Mouse (Mus musculus): ENCODE results near the gene Lgals3bp.
A peak's percentile ranks its signal among the peaks of the same experiment; 100 is the strongest.

Gene Lgals3bp

GRCm38 (mm10) chr11:118401760-118402280, at the start of gene Lgals3bp:
Gene Lgals3bp, minus strand, starts transcription at chr11:118402092.
- no peak for DNase-seq (ENCODE audit: low spot score)

DNA sequence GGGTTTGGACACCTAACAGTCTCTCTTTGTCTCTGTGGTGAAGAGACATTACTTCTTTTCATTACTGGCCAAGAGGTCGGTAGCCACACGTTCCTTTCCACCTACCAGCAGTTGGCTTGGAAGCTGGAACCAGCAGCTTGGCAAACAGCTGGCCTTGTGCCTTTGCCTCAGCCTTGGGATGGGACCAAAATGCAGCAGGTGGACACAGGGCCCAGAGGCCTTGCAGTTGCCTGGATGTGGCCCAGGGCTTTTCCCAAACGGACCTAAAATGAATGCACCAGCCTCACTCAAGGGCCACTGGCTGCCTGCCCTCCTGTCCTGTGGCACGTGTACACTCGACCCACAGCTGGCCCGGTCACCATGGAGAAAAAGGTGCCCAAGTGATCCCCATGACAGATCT, 49.3 kb upstream of the Lgals3bp start:
- no peak for DNase-seq (ENCODE audit: low spot score)

GRCm38 (mm10) chr11:118448385-118448784, 46.5 kb upstream of the Lgals3bp start:
- peak; percentile 32 for DNase-seq (ENCODE audit: low spot score)

- DNase-seq (ENCODE audit: low spot score), result no peak
Observed at GRCm38 (mm10) chr11:118447346-118447745, 45.5 kb upstream of the Lgals3bp start.

- no peak for DNase-seq (ENCODE audit: low spot score)
Observed at GRCm38 (mm10) chr11:118445843-118446242, 44.0 kb upstream of the Lgals3bp start.

GRCm38 (mm10) chr11:118443201-118443970, 41.5 kb upstream of the Lgals3bp start:
- DNase-seq (ENCODE audit: low spot score), result peak; percentile 49

DNA sequence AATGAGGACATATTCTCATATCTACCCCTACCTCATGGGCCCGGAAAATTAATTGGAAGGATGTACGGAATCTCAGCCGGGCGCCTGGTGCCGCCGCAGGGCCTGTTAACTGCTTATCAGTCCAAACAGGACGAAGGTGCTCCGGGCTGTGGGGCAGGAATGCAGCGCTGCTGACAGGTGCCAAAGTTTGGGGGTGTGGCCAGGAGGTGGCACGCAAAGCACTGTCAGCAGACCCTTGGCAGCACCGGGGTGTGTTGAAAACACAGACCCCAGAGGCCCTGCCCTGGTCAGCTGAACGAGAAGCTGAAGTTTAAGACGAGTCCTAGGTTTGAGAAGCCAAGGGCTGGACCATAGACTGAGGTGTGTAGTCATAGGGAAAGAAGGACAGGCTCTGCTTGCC, 40.8 kb upstream of the Lgals3bp start:
- no peak for DNase-seq (ENCODE audit: low spot score)

DNA sequence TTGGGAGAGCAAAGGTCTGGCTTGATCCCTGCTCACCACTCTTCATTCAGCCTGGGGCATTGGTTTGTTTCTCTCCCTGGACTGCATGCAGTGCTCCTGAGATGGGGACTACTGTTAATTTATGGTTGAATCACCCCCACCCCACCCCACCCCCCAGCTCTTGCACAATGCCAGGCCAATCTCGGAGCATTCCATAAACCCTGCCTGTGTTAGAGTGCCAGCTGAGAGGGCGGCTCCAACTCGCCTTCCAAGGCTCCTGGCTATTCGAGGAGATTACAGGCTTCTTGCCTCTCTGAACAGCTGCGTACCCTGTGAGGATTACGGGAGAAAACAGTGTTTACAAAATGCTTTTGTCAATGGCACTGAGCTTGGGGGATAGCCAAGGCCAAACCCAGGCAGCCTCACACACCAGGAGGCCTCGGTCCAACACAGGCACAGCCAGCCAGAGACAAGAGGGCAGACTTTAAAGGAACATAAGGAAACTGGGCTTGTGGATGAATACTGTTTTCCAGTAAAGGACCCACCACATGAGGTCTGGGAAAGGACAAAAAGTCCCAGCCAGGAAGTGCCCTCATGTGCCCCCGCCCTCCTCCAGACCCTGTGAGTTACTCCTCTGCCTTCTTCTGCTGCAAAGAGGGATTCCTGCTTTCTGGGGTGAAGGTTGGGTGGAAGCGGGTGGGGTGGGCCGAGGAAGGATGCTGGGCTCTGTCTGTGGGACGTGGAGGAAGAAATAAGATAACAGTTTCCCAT, 36.9 kb upstream of the Lgals3bp start:
- no peak for DNase-seq (ENCODE audit: low spot score)

DNA sequence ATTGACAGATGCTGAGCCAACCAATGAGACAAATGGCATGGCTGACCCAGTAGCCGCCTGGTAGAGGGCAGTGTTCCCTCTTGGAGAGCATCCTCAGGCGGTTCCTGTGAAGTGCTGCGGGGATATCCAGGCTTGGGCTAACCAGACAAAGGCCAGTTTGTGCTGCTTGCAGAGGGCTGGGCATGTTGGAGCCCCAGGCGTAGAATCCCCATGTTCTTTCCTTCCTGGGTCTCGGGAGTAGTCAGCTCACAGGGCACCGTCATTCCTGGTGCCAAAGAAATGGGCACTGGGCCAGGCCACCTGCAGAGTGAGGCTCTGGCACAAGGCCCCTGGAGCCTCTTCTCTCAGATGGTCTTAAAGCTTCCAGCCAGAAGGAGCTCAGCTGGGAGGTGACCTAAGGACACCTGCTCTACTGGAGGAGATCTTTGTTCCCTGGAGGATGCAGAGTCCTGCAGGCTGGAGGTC, 34.6 kb upstream of the Lgals3bp start:
- DNase-seq (ENCODE audit: low spot score), result no peak

- DNase-seq (ENCODE audit: low spot score), result no peak
Observed at GRCm38 (mm10) chr11:118434093-118434492, 32.2 kb upstream of the Lgals3bp start.

DNA sequence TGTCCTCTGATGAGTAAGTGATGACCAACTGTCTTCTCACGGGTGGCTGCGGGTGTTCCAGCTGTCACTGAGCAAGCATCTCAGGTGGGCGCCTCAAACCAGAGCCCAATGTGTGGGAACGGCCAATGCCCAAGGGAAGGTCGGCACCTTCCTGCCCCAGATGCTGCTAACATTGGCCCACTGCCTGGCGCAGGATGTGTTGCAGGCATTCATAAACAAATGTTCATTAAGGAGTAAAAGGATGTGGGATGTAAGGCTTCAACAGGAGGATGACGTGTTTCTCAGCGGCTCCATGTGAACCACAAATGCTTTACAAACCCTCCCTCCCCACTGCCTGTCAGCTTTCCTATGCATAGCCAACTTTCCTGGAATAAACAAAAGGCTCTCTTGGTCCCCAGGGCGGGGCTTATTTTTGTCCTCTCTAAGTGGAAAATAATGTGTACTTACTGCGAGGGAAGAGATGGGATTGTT, 31.5 kb upstream of the Lgals3bp start:
- no peak for DNase-seq (ENCODE audit: low spot score)

DNA sequence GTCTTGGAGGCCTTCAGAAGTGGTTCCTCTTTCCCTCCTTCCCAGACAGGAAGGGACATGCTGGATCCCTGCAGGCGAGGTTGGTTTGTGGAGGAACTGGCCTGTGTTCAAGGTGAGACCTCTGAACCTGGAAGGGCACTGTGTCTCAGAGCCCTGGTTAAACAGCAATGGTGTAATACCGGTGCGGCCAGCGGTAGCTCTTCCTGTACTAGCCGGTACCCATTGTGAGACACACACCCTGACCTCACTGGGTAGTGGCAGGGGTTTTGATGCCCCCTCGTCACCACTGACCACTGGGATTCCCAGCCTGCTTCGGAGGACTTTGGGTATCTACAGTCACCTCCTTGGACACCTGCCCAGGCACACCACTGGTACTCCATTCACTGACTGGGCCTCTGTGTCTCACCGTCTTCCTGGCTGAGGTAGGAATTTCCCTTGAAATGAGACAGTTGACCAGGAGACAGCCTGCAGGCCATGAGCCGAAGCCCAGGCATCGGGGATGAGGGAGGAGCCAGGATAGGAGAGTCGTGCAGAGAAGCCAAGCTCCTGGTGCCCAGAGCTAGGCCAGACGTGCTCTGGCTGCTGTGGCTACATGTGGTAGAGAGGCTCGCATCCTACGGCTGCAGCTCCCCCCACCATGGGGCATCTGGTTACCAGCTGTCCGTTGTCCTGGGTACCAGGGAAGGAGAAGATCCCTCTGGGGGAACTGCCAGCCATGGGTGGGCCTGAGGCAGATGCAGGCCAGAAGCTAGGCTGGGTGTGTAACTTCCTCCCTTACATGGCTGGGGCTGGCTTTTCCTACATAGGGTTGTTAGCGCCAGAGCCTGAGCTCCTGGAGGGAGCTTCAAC, 29.4 kb upstream of the Lgals3bp start:
- no peak for DNase-seq (ENCODE audit: low spot score)

DNA sequence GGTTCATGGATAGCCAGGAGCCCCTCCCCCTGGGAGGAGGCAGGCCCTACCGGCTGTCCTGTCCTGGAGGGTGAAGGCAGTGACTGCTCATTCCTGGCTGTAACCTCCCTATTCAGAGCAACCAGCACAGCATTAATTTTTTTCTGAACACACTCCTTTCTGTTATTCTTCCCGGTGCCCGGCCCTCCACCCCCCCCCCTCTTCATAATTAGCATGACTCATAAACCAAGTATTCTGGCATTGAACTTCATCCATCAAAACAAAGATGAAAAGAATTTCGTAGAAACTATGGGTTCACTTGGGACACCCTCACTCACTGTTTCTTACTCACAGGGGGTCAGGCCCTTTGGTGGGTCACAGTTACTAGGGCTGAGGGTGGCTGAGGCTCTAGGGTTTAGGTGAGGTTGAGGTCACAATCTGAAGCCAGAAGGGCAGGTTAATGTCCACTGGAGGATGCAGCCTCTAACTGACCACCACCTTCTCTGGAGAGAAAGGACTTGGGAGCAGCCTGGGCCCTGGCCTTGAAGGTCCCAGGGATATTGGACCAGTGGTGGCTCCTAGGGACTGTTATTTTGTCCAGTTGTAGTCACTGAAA, 28.5 kb upstream of the Lgals3bp start:
- no peak for DNase-seq (ENCODE audit: low spot score)

DNA sequence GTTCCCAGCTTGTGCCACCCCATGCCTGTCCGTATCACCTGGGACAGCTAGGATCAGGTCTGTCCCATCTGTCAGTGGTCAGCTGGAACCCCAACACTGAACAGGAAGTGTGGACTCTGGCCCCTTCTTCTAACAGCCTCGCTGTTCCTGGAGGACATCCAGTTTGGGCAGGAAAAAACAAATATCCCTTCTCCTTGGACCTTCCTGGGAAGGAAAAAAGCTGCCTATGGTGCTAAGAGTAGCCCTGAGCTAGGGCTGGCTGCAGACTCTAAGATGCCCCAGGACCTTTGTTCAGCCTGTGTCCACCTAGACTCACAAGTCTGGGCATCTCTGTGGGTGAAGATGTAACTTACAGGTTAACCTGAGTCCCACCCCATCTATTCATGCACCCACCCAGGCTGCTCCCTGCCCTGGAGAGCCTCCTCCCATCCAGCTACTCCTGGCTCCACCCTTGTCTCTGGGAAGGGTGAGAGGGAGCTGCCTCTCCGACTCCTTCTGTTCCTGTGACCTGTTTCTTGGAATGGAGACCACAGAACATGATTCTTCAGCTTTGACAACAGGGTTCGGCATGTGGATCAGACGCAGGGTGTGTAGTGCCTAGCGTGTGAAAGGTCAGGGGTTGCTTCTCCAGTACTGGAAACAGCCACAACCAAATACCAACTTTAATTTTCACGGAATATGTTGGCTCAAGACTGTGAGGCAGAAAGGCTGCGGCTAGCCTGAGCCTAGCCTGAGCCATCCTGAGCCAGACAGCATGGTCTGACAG, 27.2 kb upstream of the Lgals3bp start:
- no peak for DNase-seq (ENCODE audit: low spot score)

GRCm38 (mm10) chr11:118428460-118428868, 26.6 kb upstream of the Lgals3bp start:
- DNase-seq (ENCODE audit: low spot score), result no peak

DNA sequence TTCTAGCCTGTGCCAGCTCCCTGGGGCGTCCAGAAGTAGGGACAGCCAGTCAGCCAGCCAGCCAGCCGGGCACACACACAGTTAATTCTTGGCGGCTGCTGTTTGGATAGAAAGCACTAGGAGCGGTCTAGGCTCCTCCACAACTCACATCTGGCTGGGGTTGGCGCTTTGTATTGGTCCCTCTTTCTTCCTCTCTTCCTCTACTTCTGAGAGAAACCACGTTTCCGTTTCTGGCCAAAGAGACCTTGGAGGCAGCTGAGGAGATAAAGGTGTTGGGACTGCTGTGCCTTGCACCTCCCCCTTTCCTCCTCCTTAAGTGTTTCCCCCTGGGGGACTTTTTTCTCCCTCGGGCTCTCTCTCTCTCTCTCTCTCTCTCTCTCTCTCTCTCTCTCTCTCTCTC, 26.1 kb upstream of the Lgals3bp start, which contains the start of gene C1qtnf1:
Gene C1qtnf1, plus strand, starts transcription at position 218 of the 400 bp plus-strand sequence.
- DNase-seq (ENCODE audit: low spot score), result no peak

DNA sequence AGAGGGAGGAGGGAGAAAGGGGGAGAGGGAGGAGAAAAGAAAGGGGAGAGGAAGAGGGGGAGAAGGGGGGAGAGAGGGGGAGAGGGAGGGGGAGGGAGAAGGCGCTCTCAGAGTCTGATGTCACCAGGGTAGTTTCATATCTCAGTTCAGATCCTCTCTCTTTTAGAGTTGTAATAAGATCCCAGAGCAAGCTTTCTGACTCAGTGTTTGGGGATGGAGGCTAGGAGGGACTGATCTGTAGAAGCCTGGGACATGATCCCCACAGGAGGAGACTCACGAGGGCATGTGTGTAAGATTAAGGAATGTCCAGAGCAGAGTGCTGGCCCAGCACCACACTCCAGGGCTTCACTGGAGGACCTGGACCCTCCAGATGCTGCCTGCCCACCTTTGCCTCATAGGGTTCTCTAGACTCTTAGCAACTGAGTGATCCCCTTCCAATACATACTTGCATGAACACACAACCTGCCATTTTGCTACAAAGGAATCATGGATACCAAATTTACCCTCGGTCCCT, 25.4 kb upstream of the Lgals3bp start:
- no peak for DNase-seq (ENCODE audit: low spot score)

GRCm38 (mm10) chr11:118426765-118427164, 24.9 kb upstream of the Lgals3bp start:
- DNase-seq (ENCODE audit: low spot score), result no peak

GRCm38 (mm10) chr11:118424621-118425335, 22.9 kb upstream of the Lgals3bp start:
- DNase-seq (ENCODE audit: low spot score), result no peak
